Mouse (Mus musculus) midbrain, embryonic 14.5 days (tissue): ENCODE measurements around the gene Zfp446. TPM values are rescaled to one million over a fixed set of nuclear protein-coding genes. Genes with fewer than 3 reads are reported as not detected.

Experiments used
- polyA plus RNA-seq: library from polyadenylated mRNA; unstranded; fragments of >200 nt; fragmentation: Nextera tagmentation; extraction: Ambion mirVana; gene quantifications from 2 replicates; pipeline ENCODE4 v1.2.1, GENCODE M21; 2014

Zfp446 gene
- polyA plus RNA-seq, 1 experiment from 2014 or later: 8.7 TPM

Other genes with a start within 250 kb of the Zfp446 start
- not detected in 2 replicates for gene Vmn2r56, start 242.8 kb upstream of the Zfp446 start, polyA plus RNA-seq
- 25.5 and 26.3 TPM in 2 replicates for gene Zscan18, start 174.2 kb upstream of the Zfp446 start, polyA plus RNA-seq
- 35.5 and 37.9 TPM in 2 replicates for gene Zfp329, start 159.0 kb upstream of the Zfp446 start, polyA plus RNA-seq
- 22.9 and 28.0 TPM in 2 replicates for gene Zfp110, start 143.1 kb upstream of the Zfp446 start, polyA plus RNA-seq
- 8.6 and 9.0 TPM in 2 replicates for gene Zfp128, start 96.7 kb upstream of the Zfp446 start, polyA plus RNA-seq
- gene Zscan22, start 80.0 kb upstream of the Zfp446 start, polyA plus RNA-seq: 9.9 and 13.0 TPM in 2 replicates
- gene Rps5, start 55.6 kb upstream of the Zfp446 start, polyA plus RNA-seq: 749 and 858 TPM in 2 replicates
- gene Rnf225, start 50.4 kb upstream of the Zfp446 start, polyA plus RNA-seq: 0.64 and 0.66 TPM in 2 replicates
- gene Zfp324, start 12.0 kb upstream of the Zfp446 start, polyA plus RNA-seq: 12.0 and 14.4 TPM in 2 replicates
- 0.24 and 0.31 TPM in 2 replicates for gene Slc27a5, start 20.3 kb downstream of the Zfp446 start, polyA plus RNA-seq
- gene Trim28, start 21.3 kb downstream of the Zfp446 start, polyA plus RNA-seq: 293 and 309 TPM in 2 replicates
- gene Zbtb45, start 32.2 kb downstream of the Zfp446 start, polyA plus RNA-seq: 42.4 and 42.5 TPM in 2 replicates
- gene Chmp2a, start 57.0 kb downstream of the Zfp446 start, polyA plus RNA-seq: 188 and 205 TPM in 2 replicates
- 149 and 181 TPM in 2 replicates for gene Ube2m, start 60.4 kb downstream of the Zfp446 start, polyA plus RNA-seq
- gene Mzf1, start 76.9 kb downstream of the Zfp446 start, polyA plus RNA-seq: 6.1 and 7.6 TPM in 2 replicates
- gene Vmn1r85, start 117.3 kb downstream of the Zfp446 start, polyA plus RNA-seq: 0.09 TPM in 1 of 2 replicates, not detected in the other
- gene Vmn1r86, start 142.1 kb downstream of the Zfp446 start, polyA plus RNA-seq: not detected in 2 replicates
- gene Vmn1r87, start 162.3 kb downstream of the Zfp446 start, polyA plus RNA-seq: not detected in 2 replicates
- not detected in 2 replicates for gene Vmn1r88, start 181.7 kb downstream of the Zfp446 start, polyA plus RNA-seq
- not detected in 2 replicates for gene Vmn1r89, start 235.2 kb downstream of the Zfp446 start, polyA plus RNA-seq